Mouse (Mus musculus) G1E (cell line): ENCODE measurements around the gene Tnks1bp1.

Source experiments
- CTCF ChIP-seq: IDR thresholded peaks from 2 replicates; pipeline ENCODE4 v1.5.1; 2012; ENCODE audit warnings: low read depth, low read length, inconsistent platforms, mixed read lengths
- GATA1 ChIP-seq: IDR thresholded peaks from 2 replicates; pipeline ENCODE4 v1.6.1; 2012; ENCODE audit warnings: borderline replicate concordance, low read length, inconsistent platforms, mixed read lengths
- TAL1 ChIP-seq: conservative IDR thresholded peaks from 2 replicates; pipeline ENCODE4 v1.6.1; 2012; ENCODE audit warnings: low read depth, low read length, inconsistent platforms, mixed read lengths

GRCm38 (mm10) chr2:84999486-85000181 lies 48.2 kb upstream of the Tnks1bp1 start:
- TF ChIP-seq GATA1 (no peak), TAL1 (no peak), CTCF (no peak)
